Mouse (Mus musculus) G1E (cell line): ENCODE results near the gene Chrm3.
A peak's percentile ranks its signal among the peaks of the same experiment; 100 is the strongest.

Experiments
- CTCF ChIP-seq: IDR thresholded peaks from 2 replicates; pipeline ENCODE4 v1.5.1; 2012; ENCODE audit warnings: low read depth, low read length, inconsistent platforms, mixed read lengths
- GATA1 ChIP-seq: IDR thresholded peaks from 2 replicates; pipeline ENCODE4 v1.6.1; 2012; ENCODE audit warnings: borderline replicate concordance, low read length, inconsistent platforms, mixed read lengths
- GATA2 ChIP-seq: IDR thresholded peaks from 2 replicates; pipeline ENCODE4 v1.6.1; 2012; ENCODE audit warnings: low read depth, low read length, inconsistent platforms, borderline replicate concordance
- POLR2AphosphoS5 ChIP-seq: IDR thresholded peaks from 2 replicates; pipeline ENCODE4 v1.6.1; 2012; ENCODE audit warnings: low read depth, low read length, inconsistent platforms; ENCODE audit not compliant: insufficient replicate concordance
- TAL1 ChIP-seq: conservative IDR thresholded peaks from 2 replicates; pipeline ENCODE4 v1.6.1; 2012; ENCODE audit warnings: low read depth, low read length, inconsistent platforms, mixed read lengths

DNA sequence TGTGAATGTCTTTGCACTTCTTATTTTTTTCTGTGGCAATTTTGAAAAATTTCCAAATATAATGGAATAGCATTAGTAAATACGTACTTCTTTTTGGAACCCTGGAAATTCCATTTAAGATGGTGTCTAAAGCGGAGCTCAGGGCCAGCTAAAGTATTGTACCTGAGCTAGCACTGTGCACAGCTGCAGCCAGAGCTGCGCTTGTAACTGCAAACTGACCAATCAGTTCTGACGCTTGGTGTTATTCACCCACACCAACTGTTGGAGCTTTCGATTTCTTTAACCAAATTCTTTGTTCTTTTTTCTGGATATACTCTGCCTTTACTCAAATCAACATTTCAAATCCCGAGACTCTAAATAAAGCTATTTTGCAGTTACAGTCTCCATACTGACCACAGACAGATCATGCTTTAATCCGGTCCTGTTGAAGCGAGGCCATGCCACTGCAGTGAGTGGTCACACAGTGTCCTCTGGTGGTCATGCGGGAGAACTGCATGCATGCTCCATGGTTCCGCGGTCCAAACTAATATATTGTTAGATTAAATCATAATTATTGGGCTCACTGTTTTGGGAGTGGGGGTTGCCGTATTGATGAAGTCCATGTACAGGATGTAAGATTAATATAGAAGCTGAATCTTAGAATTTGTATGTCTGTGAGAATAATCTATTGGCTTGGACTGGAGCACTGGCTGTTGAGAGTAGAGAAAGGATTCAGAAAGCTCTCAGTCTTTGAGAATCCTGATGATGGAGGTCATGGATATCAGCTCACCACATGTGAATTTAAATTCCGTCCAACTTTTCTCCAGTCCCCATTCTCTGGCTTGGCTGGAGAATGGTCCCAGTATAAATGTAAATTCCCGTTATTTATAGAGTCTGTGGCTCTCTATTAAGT is 513.9 kb downstream of the Chrm3 start:
- TF ChIP-seq CTCF (peak; percentile 100), GATA1 (no peak), TAL1 (no peak), POLR2AphosphoS5 (no peak), GATA2 (no peak)
